Mouse (Mus musculus) left cerebral cortex, adult 18-20 months (tissue): ENCODE data around the gene Pkd1l1. TPM values are rescaled to one million over a fixed set of nuclear protein-coding genes. Genes with fewer than 3 reads are reported as not detected.

Source experiments
- DNase-seq, 2 experiments: peaks; one replicate each; pipeline ENCODE4 v3.0.0; 2021 to 2022; ENCODE audit warnings: low spot score in 2 of 2, mixed read lengths in 1 of 2
- total RNA-seq, 2 experiments: library from RNA; stranded (reverse); gene quantifications; 2 replicates each; pipeline ENCODE4 v1.2.3; 2021

Gene Pkd1l1
- total RNA-seq, 2 experiments from 2014 or later: not detected

DNA sequence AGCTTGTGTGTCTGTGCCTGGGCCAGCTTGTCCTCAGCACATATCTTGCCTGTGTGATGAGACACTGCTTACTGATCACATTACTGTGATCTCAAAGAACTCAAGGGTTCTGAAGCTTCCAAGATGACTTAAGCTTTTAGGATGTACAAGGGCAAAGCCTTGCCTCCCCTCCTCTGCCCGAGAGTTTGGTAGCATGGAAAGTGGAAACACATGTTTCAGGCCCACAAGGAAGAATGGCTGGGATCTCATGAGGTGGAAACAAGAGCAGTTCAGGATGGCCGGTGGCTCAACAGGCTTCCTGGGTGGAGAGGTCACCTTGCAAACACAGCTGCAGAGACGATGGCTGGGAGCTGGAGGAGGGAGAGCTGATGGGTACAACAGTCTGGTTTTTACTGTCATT is 147.0 kb downstream of the Pkd1l1 start:
- no peak for DNase-seq

- no peak for DNase-seq
These were observed 147.7 kb downstream of the Pkd1l1 start for GRCm38 (mm10) chr11:8825413-8825812.

DNA sequence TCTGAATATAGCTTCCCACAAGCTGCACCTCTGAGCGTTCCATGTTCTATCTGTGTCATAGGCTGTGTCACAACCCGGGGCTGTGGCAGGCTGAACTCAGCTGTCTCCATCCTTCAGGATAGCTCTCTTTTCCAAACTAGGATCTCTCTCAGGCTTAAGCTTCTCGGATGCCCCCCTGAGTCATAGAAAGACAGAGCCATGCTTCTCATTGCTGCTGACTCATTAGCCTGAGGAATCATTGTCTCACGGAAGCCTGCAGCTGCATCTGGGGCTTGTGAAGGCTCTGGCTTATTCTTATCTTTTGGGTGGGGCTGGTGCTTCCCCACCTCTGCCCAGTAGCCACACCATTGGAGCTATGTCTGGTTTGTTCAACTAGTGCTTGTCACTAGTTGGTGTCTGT is 151.7 kb downstream of the Pkd1l1 start:
- no peak for DNase-seq

DNA sequence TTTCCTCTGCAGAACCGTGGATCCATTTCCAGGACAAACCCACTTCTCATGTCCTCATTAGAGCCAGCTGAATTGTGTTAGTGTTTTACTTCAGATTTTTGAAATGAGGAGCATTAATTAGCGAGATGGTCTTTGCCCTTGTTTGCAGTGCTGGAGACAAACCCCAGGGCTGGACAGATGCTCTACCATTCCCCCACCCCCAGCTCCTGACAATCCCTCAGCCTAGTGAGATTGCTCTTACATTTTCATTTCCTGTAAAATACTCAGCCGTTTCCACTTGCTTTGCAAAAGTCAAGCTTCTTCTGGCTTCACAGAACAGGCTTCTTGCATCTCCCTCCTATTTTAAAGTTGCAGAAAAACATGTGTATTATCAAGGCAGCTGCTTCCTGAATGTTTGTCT is 155.7 kb downstream of the Pkd1l1 start:
- no peak for DNase-seq

- DNase-seq: no peak
These were observed 158.8 kb downstream of the Pkd1l1 start for GRCm38 (mm10) chr11:8814097-8814790.

DNA sequence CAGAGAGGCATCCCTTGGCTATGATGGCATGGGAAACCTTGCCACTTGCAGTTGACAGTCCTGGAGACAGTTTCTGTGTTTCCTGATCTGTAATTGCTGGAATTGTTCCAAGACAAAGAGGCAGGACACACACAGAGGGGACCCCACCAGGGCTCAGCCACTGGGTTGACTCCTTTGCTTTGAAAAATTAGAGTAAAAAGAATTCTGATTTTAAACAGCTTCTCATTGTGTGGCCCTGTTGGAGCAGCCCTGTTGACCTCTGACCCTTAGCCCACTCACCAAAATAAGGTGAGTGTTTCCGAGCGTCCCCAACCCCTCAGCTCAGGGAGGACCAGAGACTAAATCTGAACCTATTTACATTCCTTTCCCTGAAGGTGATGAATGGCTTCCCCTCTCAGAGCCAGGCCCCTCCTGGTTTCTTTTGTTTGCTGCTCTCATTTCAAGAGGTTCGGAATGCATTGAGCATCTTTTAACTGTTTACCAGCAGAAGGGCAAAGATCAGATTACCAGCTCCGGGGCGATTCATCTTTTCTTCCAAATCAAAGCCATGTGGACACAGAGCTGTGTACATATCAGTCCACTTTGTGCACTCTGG is 161.5 kb downstream of the Pkd1l1 start:
- DNase-seq: no peak

DNA sequence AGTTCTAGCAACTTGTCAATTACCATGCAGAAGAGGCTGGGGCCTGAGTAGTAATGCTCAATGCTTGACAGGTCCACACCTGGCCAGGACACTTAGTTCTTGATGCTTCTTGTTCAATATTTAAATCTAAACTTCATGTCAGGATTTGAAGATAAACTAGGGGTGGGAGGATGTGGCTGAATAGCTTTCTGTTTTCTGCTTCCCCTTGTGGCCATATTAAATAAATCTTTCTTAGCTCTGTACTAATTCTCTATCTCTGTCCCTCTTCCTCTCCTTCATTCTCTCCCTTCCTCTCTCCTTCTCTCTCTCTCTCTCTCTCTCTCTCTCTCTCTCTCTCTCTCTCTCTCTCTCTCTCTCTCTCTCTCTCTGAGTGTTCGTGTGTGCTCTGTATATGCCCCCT is 163.4 kb downstream of the Pkd1l1 start:
- DNase-seq: no peak

- DNase-seq: no peak
These were observed 166.1 kb downstream of the Pkd1l1 start for GRCm38 (mm10) chr11:8807009-8807408.

GRCm38 (mm10) chr11:8804178-8804577 is 168.9 kb downstream of the Pkd1l1 start:
- no peak for DNase-seq

- no peak for DNase-seq
These were observed 175.6 kb downstream of the Pkd1l1 start for GRCm38 (mm10) chr11:8797486-8797885.

DNA sequence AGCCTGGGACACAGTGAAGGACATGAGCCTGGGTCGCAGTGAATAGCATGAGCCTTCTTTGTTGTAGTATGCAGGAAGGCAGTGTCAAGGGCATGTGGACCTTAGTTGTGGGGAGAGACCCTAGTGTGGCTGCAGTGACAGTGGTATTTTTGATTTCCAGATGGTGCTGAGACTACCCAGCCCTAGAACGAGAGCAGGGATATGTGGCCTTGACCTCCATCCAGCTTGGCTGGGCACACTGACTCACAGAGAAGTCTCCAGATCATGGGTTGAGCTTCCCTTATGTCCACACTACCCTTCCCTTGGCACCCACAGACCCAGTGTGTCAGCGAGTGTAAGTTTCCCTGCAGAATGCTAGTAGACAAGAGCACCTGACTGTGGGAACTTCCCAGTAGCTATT is 178.0 kb downstream of the Pkd1l1 start:
- DNase-seq: no peak

- DNase-seq: no peak
These were observed 180.9 kb downstream of the Pkd1l1 start for GRCm38 (mm10) chr11:8792146-8792545.

DNA sequence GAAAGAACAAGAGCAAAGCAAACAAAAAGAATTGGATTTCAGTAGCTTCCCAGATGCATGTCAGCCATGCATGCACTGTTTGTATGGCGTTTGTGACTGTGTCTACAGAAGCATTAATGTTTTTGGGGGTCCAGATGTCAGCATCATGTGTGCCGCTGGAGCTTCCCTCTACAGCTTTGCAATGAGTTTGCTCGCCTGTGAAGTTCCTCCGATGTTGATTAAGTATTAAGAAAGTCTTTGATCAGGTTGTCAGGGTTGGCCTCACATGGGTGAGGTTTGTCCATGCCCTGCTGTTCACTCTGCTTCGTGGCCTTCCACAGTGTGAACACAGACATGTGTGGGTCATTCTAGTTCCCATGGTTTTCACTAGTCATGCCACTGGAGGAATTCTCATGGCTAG is 183.9 kb downstream of the Pkd1l1 start:
- DNase-seq: no peak

DNA sequence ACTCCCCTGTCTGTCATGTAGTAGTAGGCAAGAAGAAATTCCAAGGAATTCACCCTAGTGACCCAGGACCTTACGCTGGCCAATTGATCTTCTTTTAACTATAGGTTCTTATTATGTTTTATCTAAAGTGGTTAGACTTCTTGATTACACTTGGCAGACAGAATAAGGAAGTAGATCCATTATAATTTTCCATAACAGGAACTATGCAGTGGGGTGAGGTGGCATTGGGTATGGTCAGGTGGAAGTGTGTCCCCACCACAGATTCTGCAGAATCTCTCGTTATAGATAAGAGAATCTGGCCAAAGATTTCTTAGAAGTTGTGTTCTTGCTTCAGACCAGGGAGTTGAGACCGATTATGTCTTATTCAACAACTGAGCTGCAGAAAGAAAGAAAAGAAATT is 185.5 kb downstream of the Pkd1l1 start:
- no peak for DNase-seq

GRCm38 (mm10) chr11:8784413-8784812 is 188.7 kb downstream of the Pkd1l1 start:
- no peak for DNase-seq

DNA sequence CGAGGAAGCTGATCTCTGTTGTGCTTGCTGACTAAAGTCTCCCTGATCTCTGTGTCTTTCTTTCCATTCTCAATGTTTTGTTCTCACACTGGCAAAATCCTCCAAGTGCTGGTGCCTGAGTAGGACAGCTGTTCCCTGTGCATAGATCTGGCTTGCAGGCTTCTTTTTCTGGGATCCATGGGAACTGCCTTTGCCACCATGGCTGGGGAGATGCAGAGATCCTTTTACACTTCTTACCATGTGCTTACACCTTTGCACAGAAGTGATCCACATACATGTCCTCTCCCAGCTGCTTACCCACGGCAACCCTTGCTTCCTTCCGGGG is 191.0 kb downstream of the Pkd1l1 start:
- no peak for DNase-seq

DNA sequence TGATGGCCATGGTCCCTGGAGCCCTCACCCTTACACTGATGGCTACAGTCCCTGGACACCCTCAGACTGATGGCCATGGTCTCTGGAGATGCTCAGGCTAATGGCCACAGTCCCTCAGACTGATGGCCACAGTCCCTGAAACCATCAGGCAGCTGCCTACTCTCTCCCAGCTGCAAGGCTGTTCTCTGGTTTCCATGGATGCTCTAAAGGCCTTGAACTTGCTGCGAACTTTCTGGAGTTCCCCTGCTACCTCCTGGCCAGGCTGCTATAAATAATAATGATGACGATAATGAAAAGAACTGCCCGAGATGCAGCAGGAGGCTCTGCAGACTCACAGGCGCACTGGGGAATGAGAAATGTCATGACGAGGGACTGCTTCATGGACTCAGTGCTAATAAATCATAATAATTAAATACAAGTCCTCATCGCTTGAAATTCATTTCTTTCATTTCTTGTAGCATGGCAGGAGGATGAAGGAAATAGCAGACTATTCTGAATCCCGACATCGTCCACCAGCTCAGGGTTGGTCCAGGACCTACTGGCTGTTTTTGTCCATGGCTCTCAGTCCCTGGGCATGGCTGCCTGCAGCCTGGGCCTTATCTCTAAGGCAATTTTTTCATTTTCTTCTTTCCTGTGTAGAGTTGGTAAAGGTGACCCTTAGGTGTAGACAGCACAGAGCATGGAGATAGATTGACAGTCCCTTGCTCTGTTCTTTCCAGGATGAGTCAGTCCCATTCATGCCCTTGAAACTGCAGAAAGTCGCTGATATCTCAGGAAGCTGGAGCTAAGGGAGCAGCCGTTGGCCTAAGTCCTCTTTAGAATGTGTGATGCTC is 191.5 kb downstream of the Pkd1l1 start:
- DNase-seq: no peak

- DNase-seq: no peak
These were observed 193.6 kb downstream of the Pkd1l1 start for GRCm38 (mm10) chr11:8779427-8779826.
